Mouse (Mus musculus) MEL (cell line): ENCODE data around the gene Sema6d.

Experiments used
- CHD1 ChIP-seq: IDR thresholded peaks from 2 replicates; pipeline ENCODE4 v1.6.1; 2012; ENCODE audit warnings: low read depth, mild to moderate bottlenecking, inconsistent platforms, low read length, improper control_type of control experiment
- CTCF ChIP-seq, 3 experiments: IDR thresholded peaks in 2 of 3; conservative IDR thresholded peaks in 1 of 3; 2 replicates each; pipeline ENCODE4 v1.5.1; 2011 to 2012; ENCODE audit warnings: low read length in 3 of 3, low read depth in 2 of 3, mild to moderate bottlenecking in 2 of 3, improper control_type of control experiment in 1 of 3, inconsistent platforms in 1 of 3, mixed read lengths in 1 of 3, moderate library complexity in 1 of 3; ENCODE audit not compliant: control insufficient read depth in 1 of 3, insufficient read depth in 1 of 3, poor library complexity in 1 of 3, severe bottlenecking in 1 of 3
- E2F4 ChIP-seq: IDR thresholded peaks from 2 replicates; pipeline ENCODE4 v1.6.1; 2011; ENCODE audit warnings: low read depth, low read length, improper control_type of control experiment, borderline replicate concordance
- EP300 ChIP-seq, 2 experiments: IDR thresholded peaks; 2 replicates each; pipeline ENCODE4 v1.6.1; 2011; ENCODE audit warnings: improper control_type of control experiment in 2 of 2, low read length in 2 of 2, low read depth in 1 of 2, mild to moderate bottlenecking in 1 of 2
- GABPA ChIP-seq: IDR thresholded peaks from 2 replicates; pipeline ENCODE4 v1.6.1; 2012; ENCODE audit warnings: low read depth, mild to moderate bottlenecking, inconsistent platforms, low read length, improper control_type of control experiment, moderate library complexity
- HCFC1 ChIP-seq: IDR thresholded peaks from 2 replicates; pipeline ENCODE4 v1.6.1; 2012; ENCODE audit warnings: low read depth, mild to moderate bottlenecking, inconsistent platforms, low read length, improper control_type of control experiment, moderate library complexity
- NELFE ChIP-seq: IDR thresholded peaks from 2 replicates; pipeline ENCODE4 v1.6.1; 2011; ENCODE audit warnings: low read depth, low read length, improper control_type of control experiment
- NRF1 ChIP-seq: IDR thresholded peaks from 2 replicates; pipeline ENCODE4 v1.6.1; 2014; ENCODE audit warnings: low read depth, mild to moderate bottlenecking, inconsistent platforms, low read length, improper control_type of control experiment, moderate library complexity; ENCODE audit not compliant: poor library complexity, insufficient read depth, severe bottlenecking
- UBTF ChIP-seq: IDR thresholded peaks from 2 replicates; pipeline ENCODE4 v1.6.1; 2012; ENCODE audit warnings: low read depth, mild to moderate bottlenecking, inconsistent platforms, low read length, improper control_type of control experiment, moderate library complexity, borderline replicate concordance; ENCODE audit not compliant: insufficient read depth
- USF2 ChIP-seq, 2 experiments: IDR thresholded peaks; 2 replicates each; pipeline ENCODE4 v1.6.1; 2011 to 2012; ENCODE audit warnings: improper control_type of control experiment in 2 of 2, low read length in 2 of 2, borderline replicate concordance in 1 of 2, inconsistent platforms in 1 of 2, low read depth in 1 of 2, mild to moderate bottlenecking in 1 of 2; ENCODE audit not compliant: insufficient read depth in 1 of 2

- no peak for TF ChIP-seq HCFC1
- no peak for TF ChIP-seq UBTF
- no peak for TF ChIP-seq NELFE
- no peak for TF ChIP-seq EP300 (IDR thresholded peaks at IDR 0.05; ENCODE audit: low read depth in 1 of 2, low read length in 2 of 2)
- no peak for TF ChIP-seq NRF1
- no peak for TF ChIP-seq CHD1
- no peak for TF ChIP-seq CTCF (IDR thresholded peaks at IDR 0.05 in 2 of 3, conservative IDR thresholded peaks at IDR 0.05 in 1 of 3; ENCODE audit: control insufficient read depth in 1 of 3, insufficient read depth in 1 of 3, low read depth in 2 of 3, low read length in 3 of 3, poor library complexity in 1 of 3, severe bottlenecking in 1 of 3)
- no peak for TF ChIP-seq USF2 (IDR thresholded peaks at IDR 0.05; ENCODE audit: borderline replicate concordance in 1 of 2, insufficient read depth in 1 of 2, low read depth in 1 of 2, low read length in 2 of 2)
- no peak for TF ChIP-seq GABPA
- TF ChIP-seq E2F4 = no peak
Measured at GRCm38 (mm10) chr2:124616746-124617145, 527.0 kb downstream of the Sema6d start.
